Mouse (Mus musculus): ENCODE data around the gene Acot12. TPM values are rescaled to one million over a fixed set of nuclear protein-coding genes. Genes with fewer than 3 reads are reported as not detected.
A peak's percentile ranks its signal among the peaks of the same experiment; 100 is the strongest.

Gene Acot12
- 0.61 and 0.64 TPM in 2 replicates for polyA plus RNA-seq (2014; fragmentation: Nextera tagmentation; extraction: Ambion mirVana)

DNA sequence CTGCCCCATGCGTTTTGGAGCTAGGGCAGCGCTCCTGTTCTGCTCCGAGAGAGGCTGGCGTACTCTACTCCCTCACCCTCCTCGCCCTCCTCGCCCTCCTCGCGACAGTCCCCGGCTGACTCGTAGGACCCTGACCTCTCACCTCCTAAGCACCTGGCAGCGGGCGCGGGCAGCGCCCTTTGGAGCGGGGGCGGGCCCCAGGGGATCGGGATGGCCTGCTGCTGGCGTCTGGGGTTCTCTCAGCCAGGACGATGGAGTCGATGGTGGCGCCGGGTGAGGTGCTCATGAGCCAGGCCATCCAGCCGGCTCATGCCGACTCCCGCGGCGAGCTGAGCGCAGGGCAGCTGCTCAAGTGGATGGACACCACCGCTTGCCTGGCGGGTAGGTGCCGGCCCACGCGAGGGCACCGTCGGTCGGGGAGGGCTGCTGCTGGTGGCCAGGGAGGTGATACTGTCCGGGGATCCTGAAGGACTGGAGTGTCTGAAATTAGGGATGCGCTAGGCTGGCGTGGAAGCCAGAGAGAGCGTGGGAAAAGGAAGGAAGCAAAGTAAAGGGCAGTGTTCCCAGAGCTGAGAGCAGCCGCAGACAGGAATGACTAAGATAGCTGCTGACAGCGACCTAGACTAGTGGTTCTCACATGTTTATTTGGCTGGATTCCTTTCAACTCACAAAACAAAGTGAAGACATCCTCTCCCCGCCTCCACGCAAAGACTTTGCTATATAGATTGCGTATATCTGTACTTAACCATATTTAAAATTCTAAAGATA, at the start of gene Acot12:
TSS of gene Acot12 (plus strand) at position 233 of the 768 bp plus-strand sequence.
- no peak within 1 kb of the TSS for H3K9ac ChIP-seq (ENCODE audit: low read depth, low read length)
- H3K4me3 ChIP-seq (ENCODE audit: low read depth, low read length), result peak within 1 kb of the TSS; percentile 40
- H3K9me3 ChIP-seq (ENCODE audit: control insufficient read depth, low read length), result no peaks in the 10 kb centered on the region
- peak within 1 kb of the TSS; percentile 65 for H3K4me2 ChIP-seq
- no peak within 1 kb of the TSS; the same call in 1 of the 2 replicates for H3K27ac ChIP-seq (ENCODE audit: low read depth, low read length)
- H3K4me1 ChIP-seq (replicated peaks; ENCODE audit: control insufficient read depth, insufficient read depth, low read length), result no peaks in the 10 kb centered on the region
- H3K36me3 ChIP-seq (ENCODE audit: control insufficient read depth, insufficient read depth, low read length), result no peaks in the 10 kb centered on the region
- H3K27me3 ChIP-seq (replicated peaks; ENCODE audit: control insufficient read depth, insufficient read depth, low read length), result peaks cover 14% of the 10 kb centered on the region
- DNase-seq (ENCODE audit: low spot score), result peak; percentile 47
- peak; percentile 67; the same call in 1 of the 2 replicates for ATAC-seq (replicated peaks; ENCODE audit: low FRiP score)
- WGBS, result 12% methylated on average over 45 of the region's 45 CpGs

DNA sequence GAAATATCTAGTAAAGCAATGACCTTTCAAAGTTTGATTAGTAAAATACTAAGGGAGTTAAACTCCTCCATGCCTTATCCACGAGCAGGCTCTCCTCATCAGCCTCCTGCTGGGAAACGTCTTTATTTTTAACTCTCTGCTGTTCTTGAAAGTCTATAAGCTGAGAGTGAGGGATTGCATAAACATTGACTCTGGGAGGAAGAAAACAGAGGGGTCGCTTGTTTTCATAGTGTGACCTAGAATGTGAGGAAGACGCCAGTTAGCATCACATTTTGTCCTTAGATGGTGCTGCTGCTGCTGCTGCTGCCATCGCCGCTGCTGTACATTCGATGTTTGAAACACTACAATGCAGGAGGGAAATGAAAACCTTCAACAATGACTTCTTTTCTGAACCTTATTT, 47.7 kb upstream of the Acot12 start:
- Histone ChIP-seq H3K4me2 (no peak overlapping the region), H3K4me3 (ENCODE audit: low read depth, low read length) (no peak overlapping the region), H3K36me3 (ENCODE audit: control insufficient read depth, insufficient read depth, low read length) (peaks cover 2% of the 10 kb centered on the region; the same call in 1 of the 2 replicates), H3K4me1 (replicated peaks; ENCODE audit: control insufficient read depth, insufficient read depth, low read length) (no peaks in the 10 kb centered on the region), H3K9me3 (ENCODE audit: control insufficient read depth, low read length) (no peaks in the 10 kb centered on the region), H3K27me3 (replicated peaks; ENCODE audit: control insufficient read depth, insufficient read depth, low read length) (no peaks in the 10 kb centered on the region), H3K27ac (ENCODE audit: low read depth, low read length) (no peak overlapping the region), H3K9ac (ENCODE audit: low read depth, low read length) (no peak overlapping the region)
- no peak for ATAC-seq (replicated peaks; ENCODE audit: low FRiP score)
- WGBS, result 73% methylated on average over 7 of the region's 7 CpGs
- no peak for DNase-seq (ENCODE audit: low spot score)

DNA sequence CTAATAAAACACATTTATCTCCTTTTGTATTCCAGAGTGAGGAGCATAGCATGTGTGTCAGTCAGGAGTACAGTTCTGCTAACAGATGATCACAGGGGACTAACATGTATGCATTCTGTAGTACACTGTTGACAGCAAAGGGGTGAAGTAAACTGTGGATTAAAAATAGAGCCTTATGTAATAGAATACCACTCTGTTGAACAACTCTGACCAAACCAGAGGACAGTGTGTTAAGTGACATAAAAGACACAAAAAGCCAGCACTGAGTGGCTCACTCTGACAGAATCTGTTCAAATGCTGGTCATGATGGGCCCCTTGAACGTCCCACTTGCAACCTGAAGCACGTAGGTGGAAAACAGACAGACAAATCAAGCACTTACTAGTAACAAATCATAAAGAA, 45.9 kb upstream of the Acot12 start:
- Histone ChIP-seq H3K27ac (ENCODE audit: low read depth, low read length) (no peak overlapping the region), H3K4me1 (replicated peaks; ENCODE audit: control insufficient read depth, insufficient read depth, low read length) (no peaks in the 10 kb centered on the region), H3K9ac (ENCODE audit: low read depth, low read length) (no peak overlapping the region), H3K9me3 (ENCODE audit: control insufficient read depth, low read length) (no peaks in the 10 kb centered on the region), H3K4me2 (no peak overlapping the region), H3K36me3 (ENCODE audit: control insufficient read depth, insufficient read depth, low read length) (peaks cover 2% of the 10 kb centered on the region; the same call in 1 of the 2 replicates), H3K27me3 (replicated peaks; ENCODE audit: control insufficient read depth, insufficient read depth, low read length) (no peaks in the 10 kb centered on the region), H3K4me3 (ENCODE audit: low read depth, low read length) (no peak overlapping the region)
- WGBS, result 80% methylated on average over 2 of the region's 2 CpGs
- ATAC-seq (replicated peaks; ENCODE audit: low FRiP score), result no peak
- no peak for DNase-seq (ENCODE audit: low spot score)

DNA sequence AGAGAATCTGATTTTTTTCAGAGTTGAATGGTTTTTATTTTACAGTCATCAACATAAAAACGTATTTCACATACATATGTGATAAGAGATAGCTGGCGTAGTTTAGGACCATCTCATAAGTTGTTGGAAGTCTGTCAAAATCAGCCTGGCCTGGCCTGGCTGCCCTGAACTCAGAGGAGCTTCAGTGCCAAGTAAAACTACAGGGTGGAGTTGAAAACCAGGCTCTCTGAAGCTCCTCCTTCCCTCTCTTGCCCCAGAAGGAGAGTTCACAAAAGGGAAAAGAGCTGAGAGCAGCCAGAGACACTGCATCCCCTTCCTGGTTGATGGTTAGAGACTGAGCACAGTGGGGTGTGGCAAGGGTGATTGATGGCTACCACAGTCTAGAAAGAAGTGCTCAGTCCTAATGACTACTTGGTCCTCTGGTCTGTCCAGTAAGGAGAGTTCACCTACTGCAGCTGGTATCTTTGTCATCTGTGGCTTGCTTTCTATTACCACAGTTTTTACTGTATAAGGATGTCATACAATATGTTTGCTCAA, 45.1 kb upstream of the Acot12 start:
- Histone ChIP-seq H3K27me3 (replicated peaks; ENCODE audit: control insufficient read depth, insufficient read depth, low read length) (no peaks in the 10 kb centered on the region), H3K4me1 (replicated peaks; ENCODE audit: control insufficient read depth, insufficient read depth, low read length) (no peaks in the 10 kb centered on the region), H3K9ac (ENCODE audit: low read depth, low read length) (no peak overlapping the region), H3K4me3 (ENCODE audit: low read depth, low read length) (no peak overlapping the region), H3K36me3 (ENCODE audit: control insufficient read depth, insufficient read depth, low read length) (no peaks in the 10 kb centered on the region), H3K9me3 (ENCODE audit: control insufficient read depth, low read length) (no peaks in the 10 kb centered on the region), H3K4me2 (no peak overlapping the region), H3K27ac (ENCODE audit: low read depth, low read length) (no peak overlapping the region)
- ATAC-seq (replicated peaks; ENCODE audit: low FRiP score) (no peak), DNase-seq (ENCODE audit: low spot score) (no peak)
- WGBS, result 82% methylated on average over 2 of the region's 2 CpGs

DNA sequence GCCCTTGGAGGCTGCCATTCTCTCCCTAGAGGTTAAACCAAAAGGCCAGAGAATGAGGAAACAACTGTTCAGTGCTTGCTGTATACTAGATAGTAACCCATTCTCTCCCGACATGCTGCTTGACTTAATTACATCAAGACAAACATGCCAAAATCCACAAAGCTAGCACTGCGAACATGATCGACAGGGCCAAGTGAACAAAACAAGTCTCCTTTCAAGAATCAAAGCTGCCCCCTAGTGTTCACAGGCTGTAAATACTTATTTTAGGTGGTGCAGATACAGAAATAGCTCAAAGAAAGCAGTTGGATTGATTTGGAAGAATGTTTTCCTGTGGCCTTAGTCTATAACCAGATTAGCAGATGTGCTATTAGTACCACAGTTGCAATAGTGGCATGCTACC, 44.3 kb upstream of the Acot12 start:
- no peak for ATAC-seq (replicated peaks; ENCODE audit: low FRiP score)
- Histone ChIP-seq H3K9ac (ENCODE audit: low read depth, low read length) (no peak overlapping the region), H3K4me1 (replicated peaks; ENCODE audit: control insufficient read depth, insufficient read depth, low read length) (no peaks in the 10 kb centered on the region), H3K27ac (ENCODE audit: low read depth, low read length) (no peak overlapping the region), H3K27me3 (replicated peaks; ENCODE audit: control insufficient read depth, insufficient read depth, low read length) (no peaks in the 10 kb centered on the region), H3K9me3 (ENCODE audit: control insufficient read depth, low read length) (no peaks in the 10 kb centered on the region), H3K36me3 (ENCODE audit: control insufficient read depth, insufficient read depth, low read length) (no peaks in the 10 kb centered on the region), H3K4me2 (no peak overlapping the region), H3K4me3 (ENCODE audit: low read depth, low read length) (no peak overlapping the region)
- 41% methylated on average over 3 of the region's 3 CpGs for WGBS
- DNase-seq (ENCODE audit: low spot score), result no peak

DNA sequence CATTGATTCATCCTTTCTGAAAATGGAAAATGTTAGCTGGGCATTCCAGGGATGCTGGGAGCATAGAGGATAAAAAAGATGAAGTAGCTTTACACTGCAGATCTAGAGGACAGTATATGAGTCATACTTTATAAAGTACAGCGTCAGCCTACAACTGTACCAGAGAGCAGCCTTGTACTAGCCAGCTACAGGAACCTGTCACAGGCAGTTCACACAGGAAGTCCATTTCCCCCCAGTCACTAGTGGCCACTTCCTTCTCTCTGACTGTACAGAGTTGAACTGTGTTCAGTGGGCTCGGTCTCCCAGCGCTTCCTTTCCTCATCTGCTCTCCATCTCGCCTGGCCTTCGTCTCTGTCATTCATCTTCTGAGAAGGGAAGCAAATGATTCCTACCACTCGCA, 39.0 kb upstream of the Acot12 start:
- WGBS, result 50% methylated on average over 6 of the region's 6 CpGs
- Histone ChIP-seq H3K9me3 (ENCODE audit: control insufficient read depth, low read length) (no peaks in the 10 kb centered on the region), H3K9ac (ENCODE audit: low read depth, low read length) (no peak overlapping the region), H3K27me3 (replicated peaks; ENCODE audit: control insufficient read depth, insufficient read depth, low read length) (no peaks in the 10 kb centered on the region), H3K4me1 (replicated peaks; ENCODE audit: control insufficient read depth, insufficient read depth, low read length) (no peaks in the 10 kb centered on the region), H3K36me3 (ENCODE audit: control insufficient read depth, insufficient read depth, low read length) (no peaks in the 10 kb centered on the region), H3K4me2 (no peak overlapping the region), H3K27ac (ENCODE audit: low read depth, low read length) (no peak overlapping the region), H3K4me3 (ENCODE audit: low read depth, low read length) (no peak overlapping the region)
- DNase-seq (ENCODE audit: low spot score), result no peak
- peak; percentile 76 for ATAC-seq (replicated peaks; ENCODE audit: low FRiP score)

DNA sequence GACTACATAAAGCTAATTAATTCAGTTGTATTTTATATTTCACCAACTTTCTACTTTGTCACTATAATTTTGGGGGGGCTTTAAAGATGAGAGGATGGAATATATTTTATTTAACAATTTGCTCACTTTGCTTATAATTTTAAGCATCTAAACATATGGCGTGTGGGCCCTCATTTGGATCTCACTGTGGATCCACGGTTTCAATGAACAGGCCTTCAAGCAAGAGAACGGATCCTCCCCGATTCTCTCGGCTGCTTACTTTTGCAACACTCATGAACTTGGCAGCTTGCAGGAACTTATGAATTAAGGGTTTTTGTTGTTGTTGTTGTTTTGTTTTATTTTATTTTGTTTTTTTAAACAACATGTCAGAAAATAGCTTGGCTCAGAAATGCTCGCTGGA, 21.8 kb upstream of the Acot12 start:
- DNase-seq (ENCODE audit: low spot score), result no peak
- H3K9me3 ChIP-seq (ENCODE audit: control insufficient read depth, low read length), result no peaks in the 10 kb centered on the region
- no peak overlapping the region for H3K9ac ChIP-seq (ENCODE audit: low read depth, low read length)
- WGBS, result 87% methylated on average over 6 of the region's 6 CpGs
- no peak overlapping the region for H3K27ac ChIP-seq (ENCODE audit: low read depth, low read length)
- H3K4me1 ChIP-seq (replicated peaks; ENCODE audit: control insufficient read depth, insufficient read depth, low read length), result no peaks in the 10 kb centered on the region
- no peak overlapping the region for H3K4me3 ChIP-seq (ENCODE audit: low read depth, low read length)
- no peaks in the 10 kb centered on the region for H3K36me3 ChIP-seq (ENCODE audit: control insufficient read depth, insufficient read depth, low read length)
- no peak overlapping the region for H3K4me2 ChIP-seq
- ATAC-seq (replicated peaks; ENCODE audit: low FRiP score), result no peak
- H3K27me3 ChIP-seq (replicated peaks; ENCODE audit: control insufficient read depth, insufficient read depth, low read length), result no peaks in the 10 kb centered on the region

DNA sequence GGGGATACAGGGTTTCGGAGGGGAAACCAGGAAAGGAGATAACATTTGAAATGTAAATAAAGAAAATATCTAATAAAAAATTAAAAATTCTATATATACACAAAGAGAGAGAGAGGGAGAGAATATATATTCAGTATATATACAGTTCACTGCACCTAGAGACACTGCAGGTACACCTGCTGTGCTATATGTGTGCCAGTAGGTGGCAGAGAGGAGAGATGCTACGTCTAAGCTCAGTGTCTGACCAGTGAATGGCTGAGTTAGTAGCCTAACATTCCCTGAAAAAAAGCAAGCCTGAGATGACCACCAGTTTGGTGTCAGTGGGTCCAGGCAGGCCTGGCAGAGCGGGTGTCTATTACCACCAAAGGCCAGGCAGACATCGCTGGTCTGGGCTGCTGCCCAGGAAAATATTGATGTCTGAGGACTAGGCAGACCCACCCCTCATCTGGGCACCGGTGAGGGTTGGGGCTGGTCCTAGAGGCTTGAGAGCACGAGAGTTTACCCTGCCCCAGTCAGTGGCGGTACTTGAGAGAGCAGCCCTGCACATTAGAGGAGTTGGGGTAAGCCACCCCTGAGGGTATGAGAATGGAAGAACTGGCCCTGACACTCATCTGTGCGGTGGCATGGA, 18.1 kb upstream of the Acot12 start:
- Histone ChIP-seq H3K9me3 (ENCODE audit: control insufficient read depth, low read length) (no peaks in the 10 kb centered on the region), H3K4me2 (no peak overlapping the region), H3K9ac (ENCODE audit: low read depth, low read length) (no peak overlapping the region), H3K4me3 (ENCODE audit: low read depth, low read length) (no peak overlapping the region), H3K36me3 (ENCODE audit: control insufficient read depth, insufficient read depth, low read length) (no peaks in the 10 kb centered on the region), H3K27me3 (replicated peaks; ENCODE audit: control insufficient read depth, insufficient read depth, low read length) (no peaks in the 10 kb centered on the region), H3K27ac (ENCODE audit: low read depth, low read length) (no peak overlapping the region), H3K4me1 (replicated peaks; ENCODE audit: control insufficient read depth, insufficient read depth, low read length) (no peaks in the 10 kb centered on the region)
- WGBS, result 61% methylated on average over 8 of the region's 8 CpGs
- no peak for DNase-seq (ENCODE audit: low spot score)
- peak; percentile 64; the same call in 1 of the 2 replicates for ATAC-seq (replicated peaks; ENCODE audit: low FRiP score)

All from liver, embryonic 11.5 days (tissue).